Mouse (Mus musculus) myocyte (in vitro differentiated cells): ENCODE measurements around the gene Pappa2. TPM values are rescaled to one million over a fixed set of nuclear protein-coding genes. Genes with fewer than 3 reads are reported as not detected.

Experiments used
- H3K27me3 ChIP-seq: one replicate; pipeline ENCODE4 v1.6.1; 2011; ENCODE audit not compliant: control insufficient read depth, insufficient read depth, insufficient read length
- H3K36me3 ChIP-seq: one replicate; pipeline ENCODE4 v1.6.1; 2011; ENCODE audit not compliant: control insufficient read depth, insufficient read depth
- H3K4me2 ChIP-seq: one replicate; pipeline ENCODE4 v1.6.1; 2011; ENCODE audit warnings: low read depth, control low read depth
- H3K4me3 ChIP-seq: one replicate; pipeline ENCODE4 v1.5.1; 2011; ENCODE audit warnings: mild to moderate bottlenecking, control low read depth, moderate library complexity
- H3K79me2 ChIP-seq: one replicate; pipeline ENCODE4 v1.6.1; 2011; ENCODE audit not compliant: control insufficient read depth, insufficient read depth
- H3ac ChIP-seq: one replicate; pipeline ENCODE4 v1.6.1; 2011; ENCODE audit not compliant: control insufficient read depth, insufficient read length
- CEBPB ChIP-seq: IDR thresholded peaks from 2 replicates; pipeline ENCODE4 v1.6.1; 2011; ENCODE audit warnings: mild to moderate bottlenecking, moderate library complexity; ENCODE audit not compliant: poor library complexity, insufficient read depth, severe bottlenecking
- E2F4 ChIP-seq: IDR thresholded peaks from one replicate; pipeline ENCODE4 v1.6.1; 2011; ENCODE audit warnings: mild to moderate bottlenecking, control low read depth, moderate library complexity; ENCODE audit not compliant: insufficient read depth
- MAX ChIP-seq: IDR thresholded peaks from one replicate; pipeline ENCODE4 v1.6.1; 2011; ENCODE audit warnings: low read depth, mild to moderate bottlenecking, control low read depth
- MYOD1 ChIP-seq, 3 experiments: IDR thresholded peaks; one replicate each; pipeline ENCODE4 v1.6.1; 2011; ENCODE audit warnings: control low read depth in 2 of 3, low read depth in 2 of 3, mild to moderate bottlenecking in 2 of 3, moderate library complexity in 1 of 3; ENCODE audit not compliant: insufficient read length in 2 of 3, control insufficient read depth in 1 of 3
- MYOG ChIP-seq, 3 experiments: IDR thresholded peaks; one replicate each; pipeline ENCODE4 v1.6.1; 2011; ENCODE audit warnings: control low read depth in 2 of 3, low read depth in 2 of 3, mild to moderate bottlenecking in 2 of 3; ENCODE audit not compliant: insufficient read length in 2 of 3, control insufficient read depth in 1 of 3, insufficient read depth in 1 of 3
- POLR2A ChIP-seq: IDR thresholded peaks from one replicate; pipeline ENCODE4 v1.6.1; 2011; ENCODE audit warnings: low read depth, mild to moderate bottlenecking, control low read depth, moderate library complexity; ENCODE audit not compliant: insufficient read length
- POLR2AphosphoS2 ChIP-seq: IDR thresholded peaks from one replicate; pipeline ENCODE4 v1.6.1; 2011; ENCODE audit warnings: low read depth, control low read depth; ENCODE audit not compliant: insufficient read length
- REST ChIP-seq: IDR thresholded peaks from one replicate; pipeline ENCODE4 v1.6.1; 2011; ENCODE audit warnings: mild to moderate bottlenecking, control low read depth, moderate library complexity; ENCODE audit not compliant: insufficient read depth, insufficient read length
- SRF ChIP-seq: IDR thresholded peaks from one replicate; pipeline ENCODE4 v1.6.1; 2011; ENCODE audit warnings: low read depth; ENCODE audit not compliant: control insufficient read depth, insufficient read length
- TCF12 ChIP-seq: IDR thresholded peaks from one replicate; pipeline ENCODE4 v1.6.1; 2011; ENCODE audit warnings: mild to moderate bottlenecking, control low read depth; ENCODE audit not compliant: poor library complexity, insufficient read depth, severe bottlenecking
- TCF3 ChIP-seq: IDR thresholded peaks from one replicate; pipeline ENCODE4 v1.6.1; 2011; ENCODE audit warnings: low read depth, control low read depth; ENCODE audit not compliant: insufficient read length
- USF1 ChIP-seq: IDR thresholded peaks from one replicate; pipeline ENCODE4 v1.6.1; 2011; ENCODE audit warnings: low read depth, mild to moderate bottlenecking, control low read depth, moderate library complexity
- polyA plus RNA-seq: library from polyadenylated mRNA; unstranded; fragments of >200 nt; fragmentation: generic; extraction: Trizol; gene quantifications from one replicate; pipeline ENCODE4 v1.2.1, GENCODE M21; 2012; ENCODE audit warnings: missing spikeins

The Pappa2 gene
- polyA plus RNA-seq, 1 experiment, result 0.97 TPM

- Histone ChIP-seq H3K4me2 (no peak overlapping the region), H3K27me3 (peaks cover 9% of the 10 kb centered on the region), H3K36me3 (no peaks in the 10 kb centered on the region), H3K4me3 (no peak overlapping the region), H3K79me2 (no peaks in the 10 kb centered on the region), H3ac (no peak overlapping the region)
- TF ChIP-seq SRF (no peak), CEBPB (no peak), POLR2AphosphoS2 (no peak), REST (no peak), E2F4 (no peak), POLR2A (no peak), TCF3 (no peak), TCF12 (no peak)
Measured at GRCm38 (mm10) chr1:158669971-158670592, 310.2 kb downstream of the Pappa2 start.

- Histone ChIP-seq H3K27me3 (peaks cover 9% of the 10 kb centered on the region), H3K79me2 (no peaks in the 10 kb centered on the region)
Measured at GRCm38 (mm10) chr1:158666001-158666400, 314.3 kb downstream of the Pappa2 start.

More at GRCm38 (mm10) chr1:158666001-158666400, 314.3 kb downstream of the Pappa2 start:
- no peak overlapping the region for H3K4me2 ChIP-seq
- H3K4me3 ChIP-seq, result no peak overlapping the region
- no peak for TF ChIP-seq MYOG (IDR thresholded peaks at IDR 0.05; ENCODE audit: control insufficient read depth in 1 of 3, insufficient read depth in 1 of 3, insufficient read length in 2 of 3, low read depth in 2 of 3)
- TF ChIP-seq MAX, result no peak
- TF ChIP-seq USF1, result no peak
- no peak for TF ChIP-seq E2F4
- no peak for TF ChIP-seq TCF12
- no peak for TF ChIP-seq CEBPB
- no peak for TF ChIP-seq MYOD1 (IDR thresholded peaks at IDR 0.05; ENCODE audit: control insufficient read depth in 1 of 3, insufficient read length in 2 of 3, low read depth in 2 of 3)
- TF ChIP-seq TCF3, result no peak
- no peak for TF ChIP-seq POLR2A
- no peak for TF ChIP-seq SRF
- no peak for TF ChIP-seq POLR2AphosphoS2
- TF ChIP-seq REST, result no peak
- H3ac ChIP-seq, result no peak overlapping the region
- H3K36me3 ChIP-seq, result no peaks in the 10 kb centered on the region
